Mouse (Mus musculus) bone marrow, adult 2 months (tissue): ENCODE data around the gene Foxn2. TPM values are rescaled to one million over a fixed set of nuclear protein-coding genes. Genes with fewer than 3 reads are reported as not detected.

Experiments
- H3K27ac ChIP-seq: fragments of 200-500 bp; 2 replicates; pipeline ENCODE4 v1.5.1; 2012; ENCODE audit warnings: low read depth, mild to moderate bottlenecking, control low read depth, inconsistent platforms, low read length; ENCODE audit not compliant: control insufficient read depth, poor library complexity, insufficient read depth
- H3K4me1 ChIP-seq: fragments of 200-500 bp; 2 replicates; pipeline ENCODE4 v1.6.1; 2011; ENCODE audit warnings: low read length; ENCODE audit not compliant: control insufficient read depth, insufficient read depth
- H3K4me3 ChIP-seq: fragments of 200-500 bp; replicated peaks from 2 replicates; pipeline ENCODE3; 2011; ENCODE audit warnings: mild to moderate bottlenecking, low read depth, low read length, control low read depth; ENCODE audit not compliant: control insufficient read depth
- CTCF ChIP-seq: fragments of 200-500 bp; IDR thresholded peaks from 2 replicates; pipeline ENCODE4 v1.5.1; 2011; ENCODE audit warnings: low read length, control low read depth; ENCODE audit not compliant: control insufficient read depth, insufficient read depth
- POLR2A ChIP-seq: fragments of 200-500 bp; IDR thresholded peaks from 2 replicates; pipeline ENCODE4 v1.6.1; 2011; ENCODE audit warnings: low read depth, mild to moderate bottlenecking, control low read depth, low read length, borderline replicate concordance; ENCODE audit not compliant: control insufficient read depth
- WGBS: fragments of 180-500 bp; shearing (Covaris S2); methylation state at CpG from one replicate; pipeline ENCODE4 v1.1.7; 2018; 5-methylcytosine and 5-hydroxymethylcytosine counted together
- polyA plus RNA-seq: library from polyadenylated mRNA; stranded (reverse); fragments of >200 nt; gene quantifications from 2 replicates; pipeline ENCODE4 v1.2.4, GENCODE M21; 2011; ENCODE audit warnings: low replicate concordance; ENCODE audit not compliant: missing spikeins, insufficient read depth, insufficient read length

The Foxn2 gene
- polyA plus RNA-seq, 1 experiment = 7.4 TPM

- Histone ChIP-seq H3K4me1 (no peaks in the 10 kb centered on the region; the same call in 1 of the 2 replicates), H3K4me3 (no peak overlapping the region), H3K27ac (no peak overlapping the region)
- TF ChIP-seq CTCF = no peak
- no peak for TF ChIP-seq POLR2A
These were observed 37.2 kb downstream of the Foxn2 start for GRCm38 (mm10) chr17:88477699-88478098.

- Histone ChIP-seq H3K4me3 (no peak overlapping the region), H3K4me1 (no peaks in the 10 kb centered on the region; the same call in 1 of the 2 replicates), H3K27ac (no peak overlapping the region)
- no peak for TF ChIP-seq CTCF
- TF ChIP-seq POLR2A = no peak
- WGBS = 73% methylated on average over 13 of the region's 13 CpGs
These were observed 38.5 kb downstream of the Foxn2 start for GRCm38 (mm10) chr17:88479040-88479439.

GRCm38 (mm10) chr17:88480369-88480768 is 39.9 kb downstream of the Foxn2 start:
- H3K4me1 ChIP-seq = no peaks in the 10 kb centered on the region; the same call in 1 of the 2 replicates
- no peak for TF ChIP-seq CTCF
- TF ChIP-seq POLR2A = no peak
- H3K27ac ChIP-seq = no peak overlapping the region
- WGBS = 76% methylated on average over 10 of the region's 10 CpGs
- H3K4me3 ChIP-seq = no peak overlapping the region

GRCm38 (mm10) chr17:88481062-88481461 is 40.6 kb downstream of the Foxn2 start:
- no peak for TF ChIP-seq CTCF
- no peak for TF ChIP-seq POLR2A
- WGBS = 55% methylated on average over 2 of the region's 2 CpGs
- Histone ChIP-seq H3K27ac (no peak overlapping the region), H3K4me1 (no peaks in the 10 kb centered on the region; the same call in 1 of the 2 replicates), H3K4me3 (no peak overlapping the region)

GRCm38 (mm10) chr17:88481587-88481986 is 41.1 kb downstream of the Foxn2 start:
- no peak for TF ChIP-seq CTCF
- no peak overlapping the region for H3K27ac ChIP-seq
- H3K4me3 ChIP-seq = no peak overlapping the region
- no peaks in the 10 kb centered on the region; the same call in 1 of the 2 replicates for H3K4me1 ChIP-seq
- 54% methylated on average over 3 of the region's 3 CpGs for WGBS

GRCm38 (mm10) chr17:88484539-88484938 is 44.0 kb downstream of the Foxn2 start:
- 65% methylated on average over 11 of the region's 11 CpGs for WGBS
- no peaks in the 10 kb centered on the region; the same call in 1 of the 2 replicates for H3K4me1 ChIP-seq
- no peak overlapping the region for H3K27ac ChIP-seq
- H3K4me3 ChIP-seq = no peak overlapping the region
- TF ChIP-seq POLR2A (no peak), CTCF (no peak)

- TF ChIP-seq POLR2A = no peak
- no peak for TF ChIP-seq CTCF
These were observed 44.4 kb downstream of the Foxn2 start for GRCm38 (mm10) chr17:88484951-88485350.

GRCm38 (mm10) chr17:88490546-88490945 is 50.0 kb downstream of the Foxn2 start:
- Histone ChIP-seq H3K4me1 (no peaks in the 10 kb centered on the region), H3K4me3 (no peak overlapping the region), H3K27ac (no peak overlapping the region)
- 93% methylated on average over 10 of the region's 10 CpGs for WGBS
- TF ChIP-seq CTCF (no peak), POLR2A (no peak)

More at GRCm38 (mm10) chr17:88484951-88485350, 44.4 kb downstream of the Foxn2 start:
- Histone ChIP-seq H3K4me3 (no peak overlapping the region), H3K27ac (no peak overlapping the region), H3K4me1 (no peaks in the 10 kb centered on the region; the same call in 1 of the 2 replicates)
- 83% methylated on average over 1 of the region's 1 CpGs for WGBS
